Mouse (Mus musculus) cerebellum, postnatal 36 days (tissue): Measurements from ENCODE around the gene Plch2.

ENCODE experiments used
- DNase-seq, 2 experiments: peaks; one replicate each; pipeline ENCODE4 v3.0.0; 2021 to 2022; ENCODE audit warnings: mixed read lengths in 2 of 2

Gene Plch2

GRCm38 (mm10) chr4:154956604-154957003 lies 100.0 kb downstream of the Plch2 start:
- no peak for DNase-seq

GRCm38 (mm10) chr4:154952461-154953241 lies 103.9 kb downstream of the Plch2 start:
- DNase-seq = no peak

- DNase-seq = no peak
These were observed 107.0 kb downstream of the Plch2 start for GRCm38 (mm10) chr4:154949589-154949982.

GRCm38 (mm10) chr4:154948940-154949588 lies 107.5 kb downstream of the Plch2 start:
- no peak for DNase-seq

GRCm38 (mm10) chr4:154948066-154948939 lies 108.3 kb downstream of the Plch2 start:
- no peak for DNase-seq

- DNase-seq = peak; percentile 54 to 58
These were observed 110.3 kb downstream of the Plch2 start for GRCm38 (mm10) chr4:154946319-154946718.

- peak; percentile 73 to 78 for DNase-seq
These were observed 112.4 kb downstream of the Plch2 start for GRCm38 (mm10) chr4:154944121-154944590.

- DNase-seq = no peak
These were observed 113.1 kb downstream of the Plch2 start for GRCm38 (mm10) chr4:154943323-154944039.

- no peak for DNase-seq
These were observed 113.8 kb downstream of the Plch2 start for GRCm38 (mm10) chr4:154942632-154943322.

GRCm38 (mm10) chr4:154941831-154942230 lies 114.8 kb downstream of the Plch2 start:
- DNase-seq = no peak

GRCm38 (mm10) chr4:154940156-154940555 lies 116.4 kb downstream of the Plch2 start:
- DNase-seq = no peak

- DNase-seq = no peak
These were observed 118.8 kb downstream of the Plch2 start for GRCm38 (mm10) chr4:154937746-154938145.

- no peak for DNase-seq
These were observed 119.9 kb downstream of the Plch2 start for GRCm38 (mm10) chr4:154936542-154937255.

GRCm38 (mm10) chr4:154935788-154936187 lies 120.8 kb downstream of the Plch2 start:
- no peak for DNase-seq

GRCm38 (mm10) chr4:154934800-154935199 lies 121.8 kb downstream of the Plch2 start:
- no peak for DNase-seq

GRCm38 (mm10) chr4:154933306-154933907 lies 123.2 kb downstream of the Plch2 start:
- no peak for DNase-seq
